Mouse (Mus musculus): ENCODE results near the gene Tomt.

DNA sequence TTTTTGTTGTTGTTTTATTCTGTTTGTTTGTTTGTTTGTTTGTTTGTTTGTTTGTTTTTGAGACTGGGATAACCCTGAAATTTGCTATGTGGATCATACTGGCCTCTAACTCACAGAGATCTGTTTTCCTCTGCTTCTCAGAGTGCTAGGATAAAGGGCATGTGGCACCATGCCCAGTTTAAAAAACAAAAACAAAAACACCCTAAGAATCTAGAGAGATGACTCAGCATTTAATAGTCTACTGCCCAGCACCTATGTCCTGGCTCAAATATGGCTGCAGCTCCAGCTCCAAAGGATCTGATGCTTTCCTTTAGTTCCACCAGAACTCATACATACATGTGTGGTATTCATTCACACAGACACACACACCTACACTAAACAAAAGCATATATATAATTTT, 45.2 kb downstream of the Tomt start:
- TF ChIP-seq HCFC1 (IDR thresholded peaks at IDR 0.05; ENCODE audit: borderline replicate concordance, insufficient read depth, low read length) (no peak), MAFK (IDR thresholded peaks at IDR 0.05; ENCODE audit: insufficient read depth, low read depth, low read length) (peak; percentile 87)
